Mouse (Mus musculus): Measurements from ENCODE around the gene Htr2b.

Gene Htr2b

GRCm38 (mm10) chr1:86111779-86112178, at the start of gene Htr2b:
Gene Htr2b (minus strand): TSS chr1:86111970.
- DNase-seq (ENCODE audit: low spot score), result peak; percentile 30

GRCm38 (mm10) chr1:86161061-86161460, 49.3 kb upstream of the Htr2b start:
- no peak for DNase-seq (ENCODE audit: low spot score)

GRCm38 (mm10) chr1:86160479-86160878, 48.7 kb upstream of the Htr2b start:
- DNase-seq (ENCODE audit: low spot score), result no peak

GRCm38 (mm10) chr1:86160059-86160458, 48.3 kb upstream of the Htr2b start:
- DNase-seq (ENCODE audit: low spot score), result no peak

- no peak for DNase-seq (ENCODE audit: low spot score)
Observed at GRCm38 (mm10) chr1:86156595-86156994, 44.8 kb upstream of the Htr2b start.

- no peak for DNase-seq (ENCODE audit: low spot score)
Observed at GRCm38 (mm10) chr1:86156075-86156474, 44.3 kb upstream of the Htr2b start.

- no peak for DNase-seq (ENCODE audit: low spot score)
Observed at GRCm38 (mm10) chr1:86154824-86155164, 43.0 kb upstream of the Htr2b start.

- DNase-seq (ENCODE audit: low spot score), result peak; percentile 93
Observed at GRCm38 (mm10) chr1:86154133-86154823, 42.5 kb upstream of the Htr2b start, which contains the start of gene Armc9. Gene Armc9 (plus strand): TSS chr1:86154780.

GRCm38 (mm10) chr1:86152618-86153017, 40.8 kb upstream of the Htr2b start:
- no peak for DNase-seq (ENCODE audit: low spot score)

GRCm38 (mm10) chr1:86151376-86151775, 39.6 kb upstream of the Htr2b start:
- no peak for DNase-seq (ENCODE audit: low spot score)

GRCm38 (mm10) chr1:86150929-86151328, 39.2 kb upstream of the Htr2b start:
- no peak for DNase-seq (ENCODE audit: low spot score)

GRCm38 (mm10) chr1:86148161-86148560, 36.4 kb upstream of the Htr2b start:
- DNase-seq (ENCODE audit: low spot score), result no peak

GRCm38 (mm10) chr1:86147557-86147956, 35.8 kb upstream of the Htr2b start:
- DNase-seq (ENCODE audit: low spot score), result no peak

GRCm38 (mm10) chr1:86146293-86146692, 34.5 kb upstream of the Htr2b start:
- DNase-seq (ENCODE audit: low spot score), result no peak

GRCm38 (mm10) chr1:86144001-86144944, 32.5 kb upstream of the Htr2b start:
- DNase-seq (ENCODE audit: low spot score), result no peak

- no peak for DNase-seq (ENCODE audit: low spot score)
Observed at GRCm38 (mm10) chr1:86143165-86143564, 31.4 kb upstream of the Htr2b start.

- no peak for DNase-seq (ENCODE audit: low spot score)
Observed at GRCm38 (mm10) chr1:86141081-86141480, 29.3 kb upstream of the Htr2b start.

- no peak for DNase-seq (ENCODE audit: low spot score)
Observed at GRCm38 (mm10) chr1:86135315-86135714, 23.5 kb upstream of the Htr2b start.

- no peak for DNase-seq (ENCODE audit: low spot score)
Observed at GRCm38 (mm10) chr1:86133337-86133736, 21.6 kb upstream of the Htr2b start, which contains the start of gene Gm21972. Gene Gm21972 (plus strand): TSS chr1:86133637.

- DNase-seq (ENCODE audit: low spot score), result no peak
Observed at GRCm38 (mm10) chr1:86126036-86126435, 14.3 kb upstream of the Htr2b start.

- DNase-seq (ENCODE audit: low spot score), result no peak
Observed at GRCm38 (mm10) chr1:86119549-86119948, 7.8 kb upstream of the Htr2b start.

GRCm38 (mm10) chr1:86114141-86114540, 2.4 kb upstream of the Htr2b start:
- DNase-seq (ENCODE audit: low spot score), result no peak

GRCm38 (mm10) chr1:86105054-86105453, 6.7 kb downstream of the Htr2b start:
- no peak for DNase-seq (ENCODE audit: low spot score)
